Mouse (Mus musculus): ENCODE data around the gene Smad9.
"Not testable (repeated sequence)": the region's sequence is repeated elsewhere in the genome, so short reads cannot be mapped to it uniquely, and the experiment has no call there.

Smad9 gene

GRCm38 (mm10) chr3:54757446-54757845 lies 2.1 kb downstream of the Smad9 start:
- DNase-seq (ENCODE audit: low spot score) = no peak

GRCm38 (mm10) chr3:54759211-54759610 lies 3.8 kb downstream of the Smad9 start:
- no peak for DNase-seq (ENCODE audit: low spot score)

- no peak for DNase-seq (ENCODE audit: low spot score)
Measured at GRCm38 (mm10) chr3:54760321-54761115, 5.1 kb downstream of the Smad9 start.

GRCm38 (mm10) chr3:54761258-54761657 lies 5.9 kb downstream of the Smad9 start:
- no peak for DNase-seq (ENCODE audit: low spot score)

GRCm38 (mm10) chr3:54764418-54764817 lies 9.0 kb downstream of the Smad9 start:
- no peak for DNase-seq (ENCODE audit: low spot score)

- not testable (repeated sequence) for DNase-seq (ENCODE audit: low spot score)
Measured at GRCm38 (mm10) chr3:54765521-54765920, 10.1 kb downstream of the Smad9 start.

- DNase-seq (ENCODE audit: low spot score) = no peak
Measured at GRCm38 (mm10) chr3:54766034-54766433, 10.7 kb downstream of the Smad9 start.

- no peak for DNase-seq (ENCODE audit: low spot score)
Measured at GRCm38 (mm10) chr3:54766811-54767210, 11.4 kb downstream of the Smad9 start.

- DNase-seq (ENCODE audit: low spot score) = no peak
Measured at GRCm38 (mm10) chr3:54768592-54768991, 13.2 kb downstream of the Smad9 start.

GRCm38 (mm10) chr3:54769349-54770275 lies 14.2 kb downstream of the Smad9 start:
- DNase-seq (ENCODE audit: low spot score) = no peak

- no peak for DNase-seq (ENCODE audit: low spot score)
Measured at GRCm38 (mm10) chr3:54773613-54774012, 18.2 kb downstream of the Smad9 start.

GRCm38 (mm10) chr3:54775989-54776631 lies 20.7 kb downstream of the Smad9 start:
- DNase-seq (ENCODE audit: low spot score) = no peak

- DNase-seq (ENCODE audit: low spot score) = no peak
Measured at GRCm38 (mm10) chr3:54790601-54791000, 35.2 kb downstream of the Smad9 start.

- DNase-seq (ENCODE audit: low spot score) = no peak
Measured at GRCm38 (mm10) chr3:54791822-54792677, 36.7 kb downstream of the Smad9 start.

GRCm38 (mm10) chr3:54793762-54794161 lies 38.4 kb downstream of the Smad9 start:
- no peak for DNase-seq (ENCODE audit: low spot score)

- no peak for DNase-seq (ENCODE audit: low spot score)
Measured at GRCm38 (mm10) chr3:54795379-54795778, 40.0 kb downstream of the Smad9 start.

GRCm38 (mm10) chr3:54795806-54796205 lies 40.4 kb downstream of the Smad9 start:
- no peak for DNase-seq (ENCODE audit: low spot score)

GRCm38 (mm10) chr3:54797211-54797610 lies 41.8 kb downstream of the Smad9 start:
- DNase-seq (ENCODE audit: low spot score) = no peak

GRCm38 (mm10) chr3:54803713-54804112 lies 48.3 kb downstream of the Smad9 start:
- no peak for DNase-seq (ENCODE audit: low spot score)

- peak; percentile 29 for DNase-seq (ENCODE audit: low spot score)
Measured at GRCm38 (mm10) chr3:54807061-54807661, 51.8 kb downstream of the Smad9 start.

- peak; percentile 98 for DNase-seq (ENCODE audit: low spot score)
Measured at GRCm38 (mm10) chr3:54807666-54808217, 52.4 kb downstream of the Smad9 start, which contains the start of gene Rfxap. TSS of gene Rfxap (minus strand) at chr3:54807791.
